Mouse (Mus musculus) hindbrain, embryonic 13.5 days (tissue): ENCODE measurements around the gene Rlbp1. TPM values are rescaled to one million over a fixed set of nuclear protein-coding genes. Genes with fewer than 3 reads are reported as not detected.
A peak's percentile ranks its signal among the peaks of the same experiment; 100 is the strongest.

Experiments
- ATAC-seq: fragments of 200-750 bp; cut with Nextera tagmentation; 2 replicates; pipeline ENCODE4 v1.8.0; 2017; ENCODE audit warnings: moderate TSS enrichment; ENCODE audit not compliant: low FRiP score
- H3K27ac ChIP-seq: fragments of 300-500 bp; sonication (generic); 2 replicates; pipeline ENCODE4 v1.5.1; 2015; ENCODE audit warnings: inconsistent platforms, mild to moderate bottlenecking, moderate library complexity
- H3K27me3 ChIP-seq: fragments of 300-500 bp; sonication (generic); 2 replicates; pipeline ENCODE4 v1.6.1; 2015; ENCODE audit warnings: mild to moderate bottlenecking, inconsistent platforms
- H3K36me3 ChIP-seq: fragments of 300-500 bp; sonication (generic); 2 replicates; pipeline ENCODE4 v1.6.1; 2015; ENCODE audit warnings: mild to moderate bottlenecking, inconsistent platforms
- H3K4me1 ChIP-seq: fragments of 300-500 bp; sonication (generic); replicated peaks from 2 replicates; pipeline ENCODE4 v1.6.1; 2015; ENCODE audit warnings: inconsistent platforms
- H3K4me2 ChIP-seq: fragments of 300-500 bp; sonication (generic); 2 replicates; pipeline ENCODE4 v1.6.1; 2015; ENCODE audit warnings: inconsistent platforms, mild to moderate bottlenecking, moderate library complexity
- H3K4me3 ChIP-seq: fragments of 300-500 bp; sonication (generic); 2 replicates; pipeline ENCODE4 v1.5.1; 2015; ENCODE audit warnings: mild to moderate bottlenecking, inconsistent platforms
- H3K9ac ChIP-seq: fragments of 300-500 bp; sonication (generic); 2 replicates; pipeline ENCODE4 v1.6.1; 2015; ENCODE audit warnings: mild to moderate bottlenecking, inconsistent platforms
- H3K9me3 ChIP-seq: fragments of 300-500 bp; sonication (generic); 2 replicates; pipeline ENCODE4 v1.6.1; 2016; ENCODE audit warnings: inconsistent platforms
- WGBS: fragments of 180-500 bp; shearing (Covaris S2); methylation state at CpG from one replicate; pipeline ENCODE4 v1.1.7; 2015; 5-methylcytosine and 5-hydroxymethylcytosine counted together
- polyA plus RNA-seq: library from polyadenylated mRNA; unstranded; fragments of >200 nt; fragmentation: Nextera tagmentation; extraction: Ambion mirVana; gene quantifications from 2 replicates; pipeline ENCODE4 v1.2.1, GENCODE M21; 2015

Gene Rlbp1
- polyA plus RNA-seq, 1 experiment from 2014 or later = 21.9 TPM

DNA sequence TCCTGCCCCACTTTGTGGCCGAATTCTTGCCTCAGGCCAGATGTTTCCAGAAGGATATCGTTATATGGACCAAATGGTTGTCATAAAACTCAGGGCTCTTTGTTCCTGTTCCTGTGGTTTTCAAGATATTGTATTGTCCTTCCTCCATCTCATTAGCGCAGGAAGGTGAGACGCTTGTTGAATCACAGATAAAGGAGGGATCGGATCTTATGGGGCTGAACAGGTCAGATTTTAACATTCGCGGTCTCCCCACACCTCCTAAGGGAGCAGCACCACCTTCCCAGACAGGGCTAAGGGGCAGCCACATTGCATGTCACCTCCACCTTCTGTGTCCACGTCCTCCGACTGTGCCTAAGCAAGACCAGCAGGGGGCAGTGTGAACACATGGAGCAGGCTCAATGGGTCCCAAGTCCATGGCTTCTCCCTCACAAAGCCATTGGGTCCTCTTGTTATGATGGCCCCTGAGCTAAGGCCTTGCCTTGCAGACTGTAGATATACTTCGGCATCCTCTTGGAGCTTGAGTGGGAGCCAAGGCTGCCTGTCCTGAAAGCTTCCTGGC lies 15.4 kb downstream of the Rlbp1 start:
- H3K9me3 ChIP-seq = no peaks in the 10 kb centered on the region
- 50% methylated on average over 10 of the region's 10 CpGs for WGBS
- ATAC-seq = 0 out of 2 replicates have a peak, but pooled peaks have one; percentile 52
- no peak overlapping the region for H3K4me2 ChIP-seq
- no peaks in the 10 kb centered on the region for H3K4me1 ChIP-seq
- H3K36me3 ChIP-seq = peaks cover 4% of the 10 kb centered on the region; the same call in 1 of the 2 replicates
- H3K9ac ChIP-seq = no peak overlapping the region
- H3K4me3 ChIP-seq = no peak overlapping the region
- no peaks in the 10 kb centered on the region for H3K27me3 ChIP-seq
- no peak overlapping the region for H3K27ac ChIP-seq

DNA sequence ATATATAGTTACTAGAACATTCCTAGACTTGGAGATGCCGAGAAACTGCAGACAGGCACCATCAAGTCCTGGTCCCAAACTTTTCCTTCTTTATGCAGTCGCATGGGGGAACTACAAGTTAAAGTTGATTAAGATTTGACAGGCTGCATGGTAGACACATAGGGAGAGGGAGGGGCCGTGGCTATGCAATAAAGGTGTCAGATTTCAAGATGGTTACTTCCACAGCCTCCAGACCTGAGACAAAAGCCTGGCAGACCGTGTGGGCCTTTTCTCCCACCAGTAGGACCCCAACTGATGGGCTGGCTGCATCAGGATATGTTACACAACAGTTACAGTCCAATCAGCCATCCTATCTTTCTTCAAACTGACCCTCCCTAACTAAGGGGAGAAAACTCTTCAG lies 17.4 kb downstream of the Rlbp1 start:
- 45% methylated on average over 4 of the region's 4 CpGs for WGBS

DNA sequence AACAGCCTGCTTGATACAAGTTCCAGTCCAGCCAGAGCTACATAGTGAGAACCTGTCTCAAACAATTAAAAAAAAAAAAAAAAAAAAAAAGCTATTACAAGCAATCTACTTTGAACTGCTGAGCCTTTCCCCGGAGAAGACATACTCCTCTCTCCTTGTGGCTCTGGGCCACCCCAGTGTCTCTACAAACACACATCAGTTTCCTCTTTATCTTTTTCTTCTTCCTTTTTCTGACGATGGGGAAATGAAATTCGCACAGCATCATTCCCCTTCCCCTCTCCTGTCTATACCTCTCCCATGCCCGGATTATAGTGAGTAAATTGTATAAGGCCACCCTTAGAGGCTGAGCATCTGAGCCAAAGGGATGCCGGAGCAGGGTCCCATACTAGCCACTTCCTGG lies 18.2 kb downstream of the Rlbp1 start:
- Histone ChIP-seq H3K4me2 (no peak overlapping the region), H3K27ac (no peak overlapping the region), H3K27me3 (no peaks in the 10 kb centered on the region), H3K4me3 (no peak overlapping the region), H3K9ac (no peak overlapping the region), H3K4me1 (0 out of 2 replicates have a peak, but pooled peaks cover 4% of the 10 kb centered on the region), H3K9me3 (no peaks in the 10 kb centered on the region), H3K36me3 (peaks cover 20% of the 10 kb centered on the region)
- WGBS = 88% methylated on average over 5 of the region's 5 CpGs
- ATAC-seq = no peak

More for the DNA sequence above, 17.4 kb downstream of the Rlbp1 start:
- Histone ChIP-seq H3K4me2 (no peak overlapping the region), H3K4me1 (no peaks in the 10 kb centered on the region), H3K27me3 (no peaks in the 10 kb centered on the region), H3K9ac (no peak overlapping the region), H3K9me3 (no peaks in the 10 kb centered on the region), H3K4me3 (no peak overlapping the region), H3K27ac (no peak overlapping the region), H3K36me3 (peaks cover 14% of the 10 kb centered on the region; the same call in 1 of the 2 replicates)
- no peak for ATAC-seq

DNA sequence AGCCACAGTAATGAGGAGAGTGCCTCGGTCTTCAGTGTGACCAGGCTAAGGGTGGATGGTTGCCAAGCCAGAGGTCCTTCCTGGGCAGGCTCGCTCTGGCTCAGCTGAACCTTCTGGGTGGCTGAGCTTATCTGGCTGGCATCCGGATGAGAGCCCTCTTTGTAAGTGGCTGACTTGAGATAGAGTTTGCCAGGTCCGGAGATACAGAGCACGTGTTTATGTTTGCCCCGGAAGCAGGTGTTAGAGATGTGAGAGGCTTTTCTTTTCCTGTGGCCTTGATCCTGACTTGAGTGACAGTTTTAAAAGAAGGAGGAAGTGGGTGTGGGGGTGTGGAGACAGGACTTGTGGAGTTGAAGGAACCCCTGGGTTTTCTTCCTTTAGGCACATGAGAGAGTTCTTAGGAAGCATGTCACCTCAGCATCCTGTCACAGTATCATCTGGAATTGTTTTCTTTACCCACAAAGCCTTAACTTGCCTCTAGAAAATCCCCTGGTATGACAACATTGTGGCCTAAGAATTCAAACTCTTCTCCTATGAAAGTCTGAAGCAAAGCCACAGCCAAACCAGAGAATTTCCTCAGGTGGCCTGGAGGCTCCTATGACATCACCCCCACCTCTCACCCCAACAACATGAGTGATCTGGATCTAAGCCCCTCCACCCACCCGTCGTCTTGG lies 23.3 kb downstream of the Rlbp1 start:
- Histone ChIP-seq H3K4me3 (no peak overlapping the region), H3K36me3 (peaks cover 53% of the 10 kb centered on the region), H3K9me3 (no peaks in the 10 kb centered on the region), H3K4me2 (no peak overlapping the region), H3K27me3 (no peaks in the 10 kb centered on the region), H3K9ac (no peak overlapping the region), H3K27ac (peak overlapping the region; percentile 81), H3K4me1 (peaks cover 48% of the 10 kb centered on the region)
- ATAC-seq = peak; percentile 34; the same call in 1 of the 2 replicates
- WGBS = 72% methylated on average over 8 of the region's 8 CpGs

DNA sequence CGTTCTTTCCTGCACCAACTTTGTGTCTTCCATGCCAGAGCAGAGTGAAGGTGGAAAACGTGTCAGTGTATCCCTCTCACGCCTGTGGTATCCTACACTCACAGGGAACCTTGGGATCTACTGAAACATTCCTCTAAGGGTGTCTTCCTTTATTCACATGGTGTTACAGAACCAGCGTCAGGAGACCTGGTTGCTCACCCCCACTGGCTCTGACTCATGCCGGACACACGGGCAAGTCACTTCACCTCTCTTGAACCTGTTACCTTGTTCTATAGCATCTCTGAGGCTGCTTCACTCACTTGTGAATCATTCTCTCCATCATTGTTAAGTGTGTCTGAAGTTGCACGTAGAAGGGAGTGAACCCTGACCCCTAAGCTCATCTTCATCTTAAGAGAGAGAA lies 24.0 kb downstream of the Rlbp1 start:
- Histone ChIP-seq H3K27me3 (no peaks in the 10 kb centered on the region), H3K27ac (peak overlapping the region; percentile 81), H3K4me3 (no peak overlapping the region), H3K9ac (no peak overlapping the region), H3K9me3 (no peaks in the 10 kb centered on the region), H3K36me3 (peaks cover 59% of the 10 kb centered on the region), H3K4me2 (no peak overlapping the region), H3K4me1 (peaks cover 53% of the 10 kb centered on the region)
- no peak for ATAC-seq
- WGBS = 90% methylated on average over 7 of the region's 7 CpGs

DNA sequence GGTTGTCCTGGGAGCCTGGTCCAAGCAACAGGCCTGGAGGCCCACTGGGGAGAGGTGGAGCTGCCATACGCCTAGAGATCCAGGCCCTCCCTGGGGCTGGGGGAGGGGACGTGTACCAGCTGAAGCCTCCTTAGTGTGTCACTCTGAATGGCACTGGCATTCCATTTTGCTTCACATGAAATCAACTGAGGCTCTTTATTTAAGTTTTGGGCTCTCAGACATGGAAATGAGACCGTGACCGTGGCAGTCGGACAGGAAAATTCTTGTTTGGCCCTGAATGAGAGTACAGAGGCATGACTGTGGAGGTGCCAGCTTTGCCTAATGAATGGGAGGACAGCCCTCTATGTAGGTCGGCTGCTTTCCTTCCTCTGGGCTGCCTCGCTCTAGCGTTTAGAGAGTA lies 24.6 kb downstream of the Rlbp1 start:
- Histone ChIP-seq H3K4me2 (no peak overlapping the region), H3K27me3 (no peaks in the 10 kb centered on the region), H3K36me3 (peaks cover 64% of the 10 kb centered on the region), H3K4me1 (peaks cover 53% of the 10 kb centered on the region), H3K9me3 (no peaks in the 10 kb centered on the region), H3K9ac (no peak overlapping the region), H3K4me3 (no peak overlapping the region), H3K27ac (peak overlapping the region; percentile 81)
- peak; percentile 86 for ATAC-seq
- 45% methylated on average over 8 of the region's 8 CpGs for WGBS

DNA sequence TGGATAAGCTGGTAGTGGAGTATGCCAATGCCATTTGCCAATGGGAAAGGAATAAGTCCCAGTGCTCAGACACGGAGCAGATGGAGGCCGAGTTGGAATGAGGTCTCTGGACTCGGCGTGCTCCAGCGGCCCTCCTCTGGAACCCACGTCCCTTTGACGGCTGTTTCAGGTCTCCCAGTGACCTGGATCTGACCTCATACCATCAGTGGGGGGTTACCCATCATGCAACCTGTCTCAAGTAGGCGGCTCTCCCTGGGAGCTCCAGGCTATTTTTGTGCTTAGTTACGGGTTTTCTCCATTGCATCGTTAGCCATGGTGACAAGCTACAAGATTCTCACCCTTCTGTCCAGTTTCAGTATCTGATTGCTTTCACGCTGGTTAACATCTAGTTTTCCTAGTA lies 26.8 kb downstream of the Rlbp1 start:
- no peaks in the 10 kb centered on the region for H3K9me3 ChIP-seq
- no peak for ATAC-seq
- H3K9ac ChIP-seq = peak overlapping the region; percentile 36; the same call in 1 of the 2 replicates
- 51% methylated on average over 11 of the region's 11 CpGs for WGBS
- peak overlapping the region; percentile 81 for H3K27ac ChIP-seq
- H3K4me3 ChIP-seq = no peak overlapping the region
- peaks cover 68% of the 10 kb centered on the region for H3K36me3 ChIP-seq
- H3K4me2 ChIP-seq = no peak overlapping the region
- peaks cover 53% of the 10 kb centered on the region for H3K4me1 ChIP-seq
- no peaks in the 10 kb centered on the region for H3K27me3 ChIP-seq

DNA sequence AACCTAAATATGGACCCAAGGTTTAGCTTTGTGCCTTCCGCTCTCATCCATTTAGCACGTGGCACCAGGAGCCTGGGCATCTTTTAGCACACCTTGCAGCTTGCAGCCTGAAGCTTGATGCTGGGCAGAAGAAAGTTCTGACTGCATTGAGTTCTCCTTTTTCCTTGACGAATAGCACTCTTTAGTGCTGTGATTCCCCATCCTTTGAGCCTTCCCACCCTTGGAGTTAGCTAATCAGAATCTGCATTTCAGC lies 27.7 kb downstream of the Rlbp1 start:
- peaks cover 74% of the 10 kb centered on the region for H3K36me3 ChIP-seq
- peak overlapping the region; percentile 48; the same call in 1 of the 2 replicates for H3K27ac ChIP-seq
- H3K4me1 ChIP-seq = peaks cover 53% of the 10 kb centered on the region
- H3K4me2 ChIP-seq = no peak overlapping the region
- WGBS = 83% methylated on average over 3 of the region's 3 CpGs
- H3K9me3 ChIP-seq = no peaks in the 10 kb centered on the region
- ATAC-seq = no peak
- no peak overlapping the region for H3K4me3 ChIP-seq
- H3K27me3 ChIP-seq = no peaks in the 10 kb centered on the region
- H3K9ac ChIP-seq = no peak overlapping the region

DNA sequence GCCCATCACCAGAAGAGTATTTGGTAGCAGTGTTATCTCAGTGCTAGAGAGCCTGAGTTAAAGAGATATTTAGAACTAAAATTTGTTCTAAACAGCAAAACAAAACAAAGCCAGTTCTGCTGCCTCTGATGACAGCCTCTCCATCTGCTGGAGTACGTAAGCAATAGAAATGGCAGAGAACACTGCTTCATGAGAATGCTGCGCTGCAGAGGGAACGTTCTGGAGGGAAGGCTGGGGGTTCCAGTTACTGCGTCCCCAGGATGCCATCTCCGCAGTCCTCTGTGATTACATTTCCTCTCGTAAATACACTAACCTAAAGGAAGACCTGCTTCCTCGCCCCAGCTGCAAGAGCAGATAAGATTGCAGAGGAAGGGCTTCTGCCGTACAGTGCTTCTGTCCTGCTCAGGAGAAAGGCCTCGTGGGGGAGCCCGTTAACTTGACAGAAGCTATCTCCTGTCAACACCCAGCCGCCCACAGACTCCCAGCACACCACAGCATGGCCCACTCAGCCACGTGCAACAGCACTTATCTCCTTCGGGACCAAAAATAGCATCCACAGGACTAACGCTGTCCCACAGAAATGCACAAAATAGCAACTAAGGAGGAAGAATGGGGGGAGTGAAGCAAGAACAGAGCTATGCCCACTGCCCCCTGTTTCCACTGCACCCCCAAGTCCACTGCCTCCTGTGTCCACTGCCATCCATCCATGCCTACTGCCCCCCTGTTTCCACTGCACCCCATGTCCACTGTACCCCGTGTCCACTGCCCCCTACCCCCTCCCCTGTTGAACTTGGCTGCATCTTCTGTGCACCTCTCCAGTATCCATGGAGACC lies 28.3 kb downstream of the Rlbp1 start:
- peak overlapping the region; percentile 58 for H3K27ac ChIP-seq
- H3K4me3 ChIP-seq = no peak overlapping the region
- WGBS = 70% methylated on average over 15 of the region's 15 CpGs
- 0 out of 2 replicates have a peak overlapping the region, but pooled peaks have one; percentile 43 for H3K9ac ChIP-seq
- H3K27me3 ChIP-seq = no peaks in the 10 kb centered on the region
- H3K4me2 ChIP-seq = no peak overlapping the region
- peaks cover 50% of the 10 kb centered on the region for H3K4me1 ChIP-seq
- H3K36me3 ChIP-seq = peaks cover 74% of the 10 kb centered on the region
- no peaks in the 10 kb centered on the region for H3K9me3 ChIP-seq
- ATAC-seq = no peak

DNA sequence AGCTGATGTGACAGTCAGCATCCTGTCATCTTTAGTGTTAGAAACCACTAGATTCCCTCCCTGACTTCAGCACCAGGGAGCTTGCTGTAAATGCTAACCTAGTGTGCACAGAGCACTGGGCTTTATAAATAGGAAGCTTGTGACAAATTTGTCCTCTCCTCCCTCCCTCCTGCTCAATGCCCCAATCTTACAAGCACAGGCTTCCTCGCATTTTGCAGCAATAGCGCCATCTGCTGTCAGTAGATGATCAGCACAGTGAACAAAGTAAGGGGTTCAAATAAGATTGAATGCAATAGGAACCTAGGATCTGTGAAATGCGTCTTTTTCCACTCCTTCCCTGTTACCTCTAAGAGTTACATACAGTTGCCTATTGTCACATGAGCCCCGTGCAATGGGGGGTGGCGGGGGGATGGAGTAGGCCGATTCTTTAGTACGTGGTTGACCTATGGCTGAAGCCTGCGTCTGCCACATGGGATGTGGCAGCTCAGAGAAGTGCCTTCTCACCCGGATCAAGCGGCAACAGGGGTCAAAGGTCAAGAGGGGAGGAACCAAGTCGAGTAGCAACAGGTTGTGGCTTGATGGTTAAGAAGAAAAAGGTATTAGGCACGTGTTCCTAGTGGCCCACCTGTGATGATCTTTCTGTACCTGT lies 37.0 kb downstream of the Rlbp1 start:
- H3K36me3 ChIP-seq = peaks cover 67% of the 10 kb centered on the region

DNA sequence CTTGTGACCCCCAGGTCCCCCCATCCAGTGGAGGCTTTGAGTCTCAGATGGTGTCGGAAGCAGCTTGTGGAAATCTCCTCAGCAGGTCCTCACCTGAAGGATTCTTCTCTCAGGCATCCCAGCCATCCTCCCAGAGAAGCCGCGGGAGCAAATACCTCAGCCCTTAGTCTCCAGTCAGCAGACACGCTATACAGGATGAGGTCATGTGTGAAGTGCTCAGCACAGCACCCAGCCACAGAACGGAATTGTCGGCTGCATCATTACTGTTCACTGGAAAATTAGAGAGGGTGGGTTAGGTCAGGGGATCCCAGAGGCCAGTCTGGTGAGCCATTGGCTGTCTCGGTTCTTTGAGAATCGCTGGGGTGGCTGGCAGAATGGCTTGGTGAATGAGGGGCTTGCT lies 38.0 kb downstream of the Rlbp1 start:
- H3K27ac ChIP-seq = 0 out of 2 replicates have a peak overlapping the region, but pooled peaks have one; percentile 35
- no peak overlapping the region for H3K4me2 ChIP-seq
- H3K9me3 ChIP-seq = no peaks in the 10 kb centered on the region
- 0 out of 2 replicates have a peak, but pooled peaks cover 8% of the 10 kb centered on the region for H3K4me1 ChIP-seq
- no peak overlapping the region for H3K9ac ChIP-seq
- no peaks in the 10 kb centered on the region for H3K27me3 ChIP-seq
- WGBS = 92% methylated on average over 8 of the region's 8 CpGs
- H3K4me3 ChIP-seq = no peak overlapping the region
- ATAC-seq = no peak
- H3K36me3 ChIP-seq = peaks cover 61% of the 10 kb centered on the region

More for the DNA sequence above, 37.0 kb downstream of the Rlbp1 start:
- Histone ChIP-seq H3K9ac (no peak overlapping the region), H3K4me2 (no peak overlapping the region), H3K27me3 (no peaks in the 10 kb centered on the region), H3K9me3 (no peaks in the 10 kb centered on the region), H3K27ac (peak overlapping the region; percentile 35; the same call in 1 of the 2 replicates), H3K4me3 (no peak overlapping the region), H3K4me1 (0 out of 2 replicates have a peak, but pooled peaks cover 8% of the 10 kb centered on the region)
- peak; percentile 46; the same call in 1 of the 2 replicates for ATAC-seq
- WGBS = 38% methylated on average over 12 of the region's 12 CpGs
